8 mouse cellular contexts compared by ENCODE assay signal in genomic region chr10:7780238-7781176, GRCm38 (mm10). TPM values are rescaled to one million over a fixed set of nuclear protein-coding genes. Genes with fewer than 3 reads are reported as not detected.
DNase-seq lines count a peak whose midpoint lies in the region; ATAC-seq and TF ChIP-seq lines count a peak whose summit lies in the region.

No protein-coding gene starts in this region.

- H3K4me3 ChIP-seq in C2C12 (ENCODE audit: insufficient read depth, poor library complexity, severe bottlenecking): peak overlapping the region; percentile 93
- peak overlapping the region; percentile 87 for H3K4me3 ChIP-seq in embryonic fibroblast, embryonic 13.5 days (ENCODE audit: insufficient read depth, low read length)
- H3K4me3 ChIP-seq in heart, embryonic 11.5 days (ENCODE audit: low read depth, low read length): peak overlapping the region; percentile 93
- peak overlapping the region; percentile 99 for H3K4me3 ChIP-seq in kidney, embryonic 15.5 days (replicated peaks)
- H3K4me3 ChIP-seq in limb, embryonic 15.5 days: peak overlapping the region; percentile 97
- H3K4me3 ChIP-seq in midbrain, postnatal 0 days (ENCODE audit: low read depth, low read length): peak overlapping the region; percentile 97

- H3K27ac ChIP-seq in embryonic fibroblast, embryonic 13.5 days (ENCODE audit: insufficient read depth, low read length): peak overlapping the region; percentile 39; the same call in 1 of the 2 replicates
- H3K27ac ChIP-seq in heart, embryonic 11.5 days (ENCODE audit: low read depth, low read length): peak overlapping the region; percentile 58
- H3K27ac ChIP-seq in kidney, embryonic 15.5 days: peak overlapping the region; percentile 82
- peak overlapping the region; percentile 67 for H3K27ac ChIP-seq in limb, embryonic 15.5 days
- peak overlapping the region; percentile 72 for H3K27ac ChIP-seq in midbrain, postnatal 0 days (ENCODE audit: low read depth, low read length)

- H3K79me3 ChIP-seq in C2C12 (ENCODE audit: low read depth): no peaks in the 10 kb centered on the region

- peak; percentile 95 for DNase-seq in brain, adult 2 months (ENCODE audit: low read depth, low spot score)
- peak; percentile 92 for DNase-seq in midbrain, postnatal 0 days (ENCODE audit: low spot score)
- DNase-seq in spleen, postnatal 10 days (ENCODE audit: low spot score in 2 of 2): peak; percentile 85 to 95

- no peak for TF ChIP-seq CTCF in C2C12 (IDR thresholded peaks at IDR 0.05; ENCODE audit: control insufficient read depth, insufficient read depth, insufficient read length)
- no peak for TF ChIP-seq CTCF in embryonic fibroblast, embryonic 13.5 days (IDR thresholded peaks at IDR 0.05; ENCODE audit: borderline replicate concordance, insufficient read depth, low read length)
- TF ChIP-seq CTCF in midbrain, postnatal 0 days (IDR thresholded peaks at IDR 0.05): no peak

- peaks cover 10% of the 10 kb centered on the region for H3K79me2 ChIP-seq in C2C12 (ENCODE audit: control insufficient read depth, insufficient read depth)

- H3K9me3 ChIP-seq in heart, embryonic 11.5 days (replicated peaks; ENCODE audit: control insufficient read depth, low read length): no peaks in the 10 kb centered on the region
- H3K9me3 ChIP-seq in kidney, embryonic 15.5 days (replicated peaks): no peaks in the 10 kb centered on the region
- no peaks in the 10 kb centered on the region for H3K9me3 ChIP-seq in limb, embryonic 15.5 days
- H3K9me3 ChIP-seq in midbrain, postnatal 0 days (ENCODE audit: low read length): no peaks in the 10 kb centered on the region

- H3K4me1 ChIP-seq in embryonic fibroblast, embryonic 13.5 days (ENCODE audit: control insufficient read depth, insufficient read depth, low read length): peaks cover 5% of the 10 kb centered on the region; the same call in 1 of the 2 replicates
- H3K4me1 ChIP-seq in heart, embryonic 11.5 days (ENCODE audit: control insufficient read depth, insufficient read depth, low read length): no peaks in the 10 kb centered on the region
- 0 out of 2 replicates have a peak, but pooled peaks cover 12% of the 10 kb centered on the region for H3K4me1 ChIP-seq in kidney, embryonic 15.5 days
- H3K4me1 ChIP-seq in limb, embryonic 15.5 days: 0 out of 2 replicates have a peak, but pooled peaks cover 4% of the 10 kb centered on the region
- H3K4me1 ChIP-seq in midbrain, postnatal 0 days (ENCODE audit: insufficient read depth, low read length): no peaks in the 10 kb centered on the region

- peak; percentile 97 for ATAC-seq in heart, embryonic 11.5 days (replicated peaks; ENCODE audit: insufficient number of reproducible peaks, low FRiP score, low TSS enrichment)
- peak; percentile 95 for ATAC-seq in kidney, embryonic 15.5 days (replicated peaks; ENCODE audit: low FRiP score)
- ATAC-seq in limb, embryonic 15.5 days (ENCODE audit: insufficient number of reproducible peaks, low FRiP score, low TSS enrichment, low read depth): peak; percentile 93
- peak; percentile 91 for ATAC-seq in midbrain, postnatal 0 days (ENCODE audit: low FRiP score)

- WGBS in heart, embryonic 11.5 days (ENCODE audit: insufficient replicate concordance): under 1% methylated on average over 45 of the region's 77 CpGs
- 1% methylated on average over 57 of the region's 77 CpGs for WGBS in kidney, embryonic 15.5 days
- WGBS in limb, embryonic 15.5 days: under 1% methylated on average over 68 of the region's 77 CpGs
- under 1% methylated on average over 54 of the region's 77 CpGs for WGBS in midbrain, postnatal 0 days

- H3K9ac ChIP-seq in heart, embryonic 11.5 days (ENCODE audit: low read depth, low read length): peak overlapping the region; percentile 85
- peak overlapping the region; percentile 86 for H3K9ac ChIP-seq in kidney, embryonic 15.5 days
- peak overlapping the region; percentile 76 for H3K9ac ChIP-seq in limb, embryonic 15.5 days
- H3K9ac ChIP-seq in midbrain, postnatal 0 days (replicated peaks; ENCODE audit: low read length, poor library complexity, severe bottlenecking): peak overlapping the region; percentile 97

- H3K4me2 ChIP-seq in heart, embryonic 11.5 days: peak overlapping the region; percentile 74
- peak overlapping the region; percentile 84 for H3K4me2 ChIP-seq in kidney, embryonic 15.5 days
- H3K4me2 ChIP-seq in limb, embryonic 15.5 days: peak overlapping the region; percentile 81
- peak overlapping the region; percentile 55 for H3K4me2 ChIP-seq in midbrain, postnatal 0 days (ENCODE audit: low read depth, low read length, poor library complexity, severe bottlenecking)

- TF ChIP-seq POLR2A in embryonic fibroblast, embryonic 13.5 days (IDR thresholded peaks at IDR 0.05; ENCODE audit: low read depth, low read length): peak; percentile 71

- peaks cover 13% of the 10 kb centered on the region for H3K36me3 ChIP-seq in C2C12 (ENCODE audit: control insufficient read depth, insufficient read depth)
- H3K36me3 ChIP-seq in heart, embryonic 11.5 days (ENCODE audit: control insufficient read depth, insufficient read depth, low read length): no peaks in the 10 kb centered on the region
- H3K36me3 ChIP-seq in kidney, embryonic 15.5 days: peaks cover 29% of the 10 kb centered on the region
- H3K36me3 ChIP-seq in limb, embryonic 15.5 days: peaks cover 23% of the 10 kb centered on the region
- H3K36me3 ChIP-seq in midbrain, postnatal 0 days (ENCODE audit: insufficient read depth, low read length): peaks cover 5% of the 10 kb centered on the region; the same call in 1 of the 2 replicates

- H3K27me3 ChIP-seq in C2C12 (ENCODE audit: control insufficient read depth, insufficient read depth, insufficient read length): no peaks in the 10 kb centered on the region
- H3K27me3 ChIP-seq in heart, embryonic 11.5 days (ENCODE audit: control insufficient read depth, insufficient read depth, low read length): no peaks in the 10 kb centered on the region
- no peaks in the 10 kb centered on the region for H3K27me3 ChIP-seq in kidney, embryonic 15.5 days
- H3K27me3 ChIP-seq in limb, embryonic 15.5 days: no peaks in the 10 kb centered on the region
- no peaks in the 10 kb centered on the region for H3K27me3 ChIP-seq in midbrain, postnatal 0 days (ENCODE audit: insufficient read depth, low read length)

- H3ac ChIP-seq in C2C12 (ENCODE audit: control insufficient read depth, insufficient read length, low read depth): peak overlapping the region; percentile 87

TF ChIP-seq in C2C12, 6 proteins besides CTCF, POLR2A, EP300 and RAD21:
- TF ChIP-seq MAX (IDR thresholded peaks at IDR 0.05) (no peak), MYOG (IDR thresholded peaks at IDR 0.05; ENCODE audit: control insufficient read depth, extremely low read depth, insufficient read length) (no peak), CEBPB (IDR thresholded peaks at IDR 0.05; ENCODE audit: low read depth) (no peak), USF1 (IDR thresholded peaks at IDR 0.05; ENCODE audit: low read depth) (no peak), MYOD1 (IDR thresholded peaks at IDR 0.05; ENCODE audit: control insufficient read depth, insufficient read length, low read depth) (no peak), FOSL1 (IDR thresholded peaks at IDR 0.05; ENCODE audit: insufficient read depth, low read length, poor library complexity, severe bottlenecking) (no peak)

RNA-seq across cellular contexts. Expression of gene Ginm1, which starts 12.1 kb away (rescaled TPM):
- polyA plus RNA-seq in C2C12 (2012; fragmentation: generic; extraction: Trizol): 14.5 TPM
- polyA plus RNA-seq in embryonic fibroblast, embryonic 13.5 days (2011; ENCODE audit: insufficient read length, low read depth, missing spikeins): 84.8 and 95.7 TPM in 2 replicates
- polyA plus RNA-seq in heart, embryonic 11.5 days (2014; fragmentation: Nextera tagmentation; extraction: Ambion mirVana): 74.3 and 77.2 TPM in 2 replicates
- 88.9 and 90.9 TPM in 2 replicates for polyA plus RNA-seq in kidney, embryonic 15.5 days (2015; fragmentation: Nextera tagmentation; extraction: Ambion mirVana)
- 92.0 and 99.6 TPM in 2 replicates for polyA plus RNA-seq in limb, embryonic 15.5 days (2015; fragmentation: Nextera tagmentation; extraction: Ambion mirVana)
- total RNA-seq in midbrain, postnatal 0 days (2014; rRNA removed): 22.2 and 35.4 TPM in 2 replicates
- polyA plus RNA-seq in midbrain, postnatal 0 days (2015; fragmentation: Nextera tagmentation; extraction: Ambion mirVana): 65.4 and 67.9 TPM in 2 replicates

RNA-seq across cellular contexts. Expression of gene Ppil4, which starts 12.2 kb away (rescaled TPM):
- polyA plus RNA-seq in C2C12 (2012; fragmentation: generic; extraction: Trizol): 4.6 TPM
- polyA plus RNA-seq in embryonic fibroblast, embryonic 13.5 days (2011; ENCODE audit: insufficient read length, low read depth, missing spikeins): 27.3 and 30.4 TPM in 2 replicates
- 33.7 and 35.5 TPM in 2 replicates for polyA plus RNA-seq in heart, embryonic 11.5 days (2014; fragmentation: Nextera tagmentation; extraction: Ambion mirVana)
- polyA plus RNA-seq in kidney, embryonic 15.5 days (2015; fragmentation: Nextera tagmentation; extraction: Ambion mirVana): 39.0 and 39.5 TPM in 2 replicates
- polyA plus RNA-seq in limb, embryonic 15.5 days (2015; fragmentation: Nextera tagmentation; extraction: Ambion mirVana): 38.1 and 38.9 TPM in 2 replicates
- 30.6 and 40.5 TPM in 2 replicates for total RNA-seq in midbrain, postnatal 0 days (2014; rRNA removed)
- 46.0 and 50.6 TPM in 2 replicates for polyA plus RNA-seq in midbrain, postnatal 0 days (2015; fragmentation: Nextera tagmentation; extraction: Ambion mirVana)

RNA-seq across cellular contexts. Expression of gene Zc3h12d, which starts 51.8 kb away (rescaled TPM):
- polyA plus RNA-seq in C2C12 (2012; fragmentation: generic; extraction: Trizol): not detected
- polyA plus RNA-seq in embryonic fibroblast, embryonic 13.5 days (2011; ENCODE audit: insufficient read length, low read depth, missing spikeins): not detected in 2 replicates
- 0.07 and 0.18 TPM in 2 replicates for polyA plus RNA-seq in heart, embryonic 11.5 days (2014; fragmentation: Nextera tagmentation; extraction: Ambion mirVana)
- polyA plus RNA-seq in kidney, embryonic 15.5 days (2015; fragmentation: Nextera tagmentation; extraction: Ambion mirVana): 0.14 TPM in 2 replicates
- 0.12 and 0.37 TPM in 2 replicates for polyA plus RNA-seq in limb, embryonic 15.5 days (2015; fragmentation: Nextera tagmentation; extraction: Ambion mirVana)
- total RNA-seq in midbrain, postnatal 0 days (2014; rRNA removed): 0.14 and 0.16 TPM in 2 replicates
- 0.20 and 0.34 TPM in 2 replicates for polyA plus RNA-seq in midbrain, postnatal 0 days (2015; fragmentation: Nextera tagmentation; extraction: Ambion mirVana)

RNA-seq across cellular contexts. Expression of gene Katna1, which starts 54.7 kb away (rescaled TPM):
- 16.1 TPM for polyA plus RNA-seq in C2C12 (2012; fragmentation: generic; extraction: Trizol)
- 34.4 and 42.3 TPM in 2 replicates for polyA plus RNA-seq in embryonic fibroblast, embryonic 13.5 days (2011; ENCODE audit: insufficient read length, low read depth, missing spikeins)
- 39.3 and 45.2 TPM in 2 replicates for polyA plus RNA-seq in heart, embryonic 11.5 days (2014; fragmentation: Nextera tagmentation; extraction: Ambion mirVana)
- 56.6 and 57.7 TPM in 2 replicates for polyA plus RNA-seq in kidney, embryonic 15.5 days (2015; fragmentation: Nextera tagmentation; extraction: Ambion mirVana)
- 54.1 and 58.2 TPM in 2 replicates for polyA plus RNA-seq in limb, embryonic 15.5 days (2015; fragmentation: Nextera tagmentation; extraction: Ambion mirVana)
- total RNA-seq in midbrain, postnatal 0 days (2014; rRNA removed): 12.6 and 13.3 TPM in 2 replicates
- polyA plus RNA-seq in midbrain, postnatal 0 days (2015; fragmentation: Nextera tagmentation; extraction: Ambion mirVana): 15.5 and 17.2 TPM in 2 replicates

Comparison
In these comparisons a context has a peak if more than half of its experiments do, and no peak if none do; other contexts are left out.
1. Peak in every context shown above with its lines: DNase-seq, ATAC-seq, H3K4me3 ChIP-seq and H3K27ac ChIP-seq.